Mouse (Mus musculus) embryonic facial prominence, embryonic 11.5 days (tissue): ENCODE data around the gene Amigo2. TPM values are rescaled to one million over a fixed set of nuclear protein-coding genes. Genes with fewer than 3 reads are reported as not detected.

Experiments
- ATAC-seq: fragments of 200-750 bp; cut with Nextera tagmentation; replicated peaks from 2 replicates; pipeline ENCODE4 v1.8.0; 2017; ENCODE audit warnings: low read depth; ENCODE audit not compliant: insufficient number of reproducible peaks, low FRiP score, low TSS enrichment
- DNase-seq: peaks from one replicate; pipeline ENCODE4 v3.0.0-alpha.2; 2015; ENCODE audit warnings: low spot score
- H3K27ac ChIP-seq: fragments of 300-500 bp; sonication (generic); replicated peaks from 2 replicates; pipeline ENCODE4 v1.5.1; 2014; ENCODE audit warnings: mild to moderate bottlenecking, low read depth, low read length, control low read depth
- H3K27me3 ChIP-seq: fragments of 300-500 bp; sonication (generic); 2 replicates; pipeline ENCODE4 v1.6.1; 2014; ENCODE audit warnings: mild to moderate bottlenecking, low read length, moderate library complexity, mixed read lengths; ENCODE audit not compliant: control insufficient read depth, insufficient read depth
- H3K36me3 ChIP-seq: fragments of 300-500 bp; sonication (generic); replicated peaks from 2 replicates; pipeline ENCODE4 v1.6.1; 2014; ENCODE audit warnings: low read depth, mild to moderate bottlenecking, low read length, moderate library complexity, mixed read lengths; ENCODE audit not compliant: control insufficient read depth, insufficient read depth
- H3K4me1 ChIP-seq: fragments of 300-500 bp; sonication (generic); 2 replicates; pipeline ENCODE4 v1.6.1; 2014; ENCODE audit warnings: low read length, mixed read lengths; ENCODE audit not compliant: control insufficient read depth, insufficient read depth
- H3K4me2 ChIP-seq: fragments of 300-500 bp; sonication (generic); 2 replicates; pipeline ENCODE4 v1.6.1; 2014; ENCODE audit warnings: low read depth, mild to moderate bottlenecking, control low read depth, low read length, moderate library complexity
- H3K4me3 ChIP-seq: fragments of 300-500 bp; sonication (generic); 2 replicates; pipeline ENCODE4 v1.5.1; 2014; ENCODE audit warnings: low read depth, low read length, control low read depth
- H3K9ac ChIP-seq: fragments of 300-500 bp; sonication (generic); replicated peaks from 2 replicates; pipeline ENCODE4 v1.6.1; 2014; ENCODE audit warnings: mild to moderate bottlenecking, control low read depth, low read length
- H3K9me3 ChIP-seq: fragments of 300-500 bp; sonication (generic); replicated peaks from 2 replicates; pipeline ENCODE4 v1.6.1; 2016; ENCODE audit warnings: mild to moderate bottlenecking, low read length, inconsistent platforms, mixed read lengths; ENCODE audit not compliant: control insufficient read depth
- whole genome bisulfite sequencing: fragments of 180-500 bp; shearing (Covaris S2); extraction: QIAGEN DNeasy Blood & Tissue Kit; methylation state at CpG from one replicate; pipeline ENCODE4 v1.1.7; 2014; 5-methylcytosine and 5-hydroxymethylcytosine counted together
- polyA plus RNA-seq: library from polyadenylated mRNA; unstranded; fragments of >200 nt; fragmentation: Nextera tagmentation; extraction: Ambion mirVana; gene quantifications from 2 replicates; pipeline ENCODE4 v1.2.1, GENCODE M21; 2014

Amigo2 gene
- polyA plus RNA-seq, 1 experiment from 2014 or later, result 5.9 TPM

DNA sequence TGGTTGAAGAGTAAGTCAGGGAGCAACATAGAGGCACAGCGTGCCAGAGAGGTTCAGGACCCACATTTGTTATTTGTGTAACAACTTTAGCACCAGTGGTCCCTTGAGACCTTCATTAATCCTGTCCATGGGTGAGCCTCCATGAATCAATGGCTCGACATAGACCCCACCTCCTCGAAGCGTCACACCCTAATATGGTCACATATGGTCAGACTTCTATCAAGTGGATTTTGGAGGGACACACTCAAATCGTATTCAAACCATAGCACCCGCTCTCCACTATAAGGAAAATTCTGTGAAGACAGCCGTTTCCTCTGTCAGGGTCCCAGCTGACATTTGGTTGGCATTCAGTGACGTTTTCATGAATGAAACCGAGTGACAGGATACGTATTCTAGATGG is 2.2 kb upstream of the Amigo2 start:
- Histone ChIP-seq H3K27ac (no peak overlapping the region), H3K36me3 (no peaks in the 10 kb centered on the region), H3K27me3 (no peaks in the 10 kb centered on the region; the same call in 1 of the 2 replicates), H3K4me3 (no peak overlapping the region), H3K4me2 (no peak overlapping the region), H3K9ac (no peak overlapping the region), H3K9me3 (no peaks in the 10 kb centered on the region), H3K4me1 (no peaks in the 10 kb centered on the region; the same call in 1 of the 2 replicates)
- 90% methylated on average over 10 of the region's 10 CpGs for WGBS
- no peak for DNase-seq
- no peak for ATAC-seq

DNA sequence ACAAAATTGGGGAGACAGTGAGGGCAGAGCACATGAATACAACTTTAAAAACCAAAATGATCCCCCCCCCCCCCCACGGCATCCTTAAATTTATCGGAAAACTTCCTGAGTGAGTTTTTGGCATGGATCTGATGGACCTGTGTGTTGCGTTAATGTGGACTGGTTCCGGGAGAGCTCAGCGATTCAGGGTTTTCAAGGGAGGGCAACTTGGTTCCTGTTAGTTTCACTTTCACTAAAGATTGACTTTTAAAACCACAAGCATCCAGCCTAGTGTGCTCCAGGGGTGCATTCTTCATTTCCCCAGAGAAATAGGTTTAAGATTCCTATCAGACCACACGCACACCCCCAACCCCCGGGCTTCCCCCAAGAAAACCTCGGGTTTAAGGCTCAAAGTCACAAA is 1.2 kb upstream of the Amigo2 start:
- peak overlapping the region; percentile 81 for H3K4me3 ChIP-seq
- H3K27ac ChIP-seq, result no peak overlapping the region
- ATAC-seq (no peak), DNase-seq (peak; percentile 44)
- no peaks in the 10 kb centered on the region for H3K36me3 ChIP-seq
- H3K4me1 ChIP-seq, result no peaks in the 10 kb centered on the region; the same call in 1 of the 2 replicates
- peak overlapping the region; percentile 93 for H3K4me2 ChIP-seq
- H3K9me3 ChIP-seq, result no peaks in the 10 kb centered on the region
- no peaks in the 10 kb centered on the region; the same call in 1 of the 2 replicates for H3K27me3 ChIP-seq
- 30% methylated on average over 8 of the region's 8 CpGs for WGBS
- peak overlapping the region; percentile 89 for H3K9ac ChIP-seq

DNA sequence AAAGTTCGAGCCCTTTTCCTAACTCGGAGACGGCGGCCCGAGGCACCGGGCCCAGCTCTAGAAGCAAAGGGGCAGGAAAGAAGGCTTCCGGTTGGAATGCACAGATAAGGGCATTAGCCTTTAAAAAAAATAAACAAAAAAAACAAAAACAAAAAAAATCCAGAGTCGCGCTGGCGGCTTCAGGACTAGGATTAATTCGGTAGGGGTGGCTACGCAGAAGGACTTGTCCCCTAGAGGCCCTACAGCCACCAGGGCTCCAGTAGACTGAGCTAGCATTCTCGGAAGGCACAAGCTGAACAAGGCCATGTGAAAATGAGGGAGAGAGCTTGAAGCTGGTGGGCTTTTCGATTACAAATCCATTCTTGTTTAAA is 689 bp upstream of the Amigo2 start:
- peak overlapping the region; percentile 75; the same call in 1 of the 2 replicates for H3K27ac ChIP-seq
- H3K9me3 ChIP-seq, result no peaks in the 10 kb centered on the region
- WGBS, result 2% methylated on average over 14 of the region's 14 CpGs
- no peaks in the 10 kb centered on the region for H3K36me3 ChIP-seq
- peak overlapping the region; percentile 89 for H3K9ac ChIP-seq
- H3K4me2 ChIP-seq, result peak overlapping the region; percentile 93
- H3K27me3 ChIP-seq, result no peaks in the 10 kb centered on the region; the same call in 1 of the 2 replicates
- ATAC-seq, result no peak
- H3K4me1 ChIP-seq, result no peaks in the 10 kb centered on the region; the same call in 1 of the 2 replicates
- peak overlapping the region; percentile 81 for H3K4me3 ChIP-seq
- DNase-seq, result peak; percentile 50

DNA sequence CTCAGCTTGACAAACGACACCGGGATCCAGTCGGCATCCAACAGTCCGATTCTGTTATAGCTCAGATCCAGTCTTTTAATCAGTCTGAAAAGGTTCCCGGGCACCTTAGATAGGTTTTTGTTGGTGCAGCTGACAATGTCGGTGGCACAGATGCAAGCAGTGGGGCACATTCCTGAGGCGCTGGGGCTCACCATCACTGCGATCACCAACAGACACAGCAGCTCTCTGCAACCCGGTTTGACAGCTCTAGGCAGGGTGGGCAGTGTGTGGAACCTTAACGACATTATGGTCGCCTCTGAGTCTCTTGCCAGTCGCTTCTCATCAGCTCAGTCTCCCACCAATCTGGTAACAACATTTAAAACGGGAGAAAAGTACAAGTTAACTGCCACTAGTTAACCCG is 831 bp downstream of the Amigo2 start:
- Histone ChIP-seq H3K4me1 (no peaks in the 10 kb centered on the region; the same call in 1 of the 2 replicates), H3K4me2 (no peak overlapping the region), H3K4me3 (peak overlapping the region; percentile 81; the same call in 1 of the 2 replicates), H3K9me3 (no peaks in the 10 kb centered on the region), H3K36me3 (no peaks in the 10 kb centered on the region), H3K9ac (no peak overlapping the region), H3K27me3 (no peaks in the 10 kb centered on the region; the same call in 1 of the 2 replicates), H3K27ac (no peak overlapping the region)
- 25% methylated on average over 14 of the region's 14 CpGs for WGBS
- DNase-seq (no peak), ATAC-seq (no peak)

DNA sequence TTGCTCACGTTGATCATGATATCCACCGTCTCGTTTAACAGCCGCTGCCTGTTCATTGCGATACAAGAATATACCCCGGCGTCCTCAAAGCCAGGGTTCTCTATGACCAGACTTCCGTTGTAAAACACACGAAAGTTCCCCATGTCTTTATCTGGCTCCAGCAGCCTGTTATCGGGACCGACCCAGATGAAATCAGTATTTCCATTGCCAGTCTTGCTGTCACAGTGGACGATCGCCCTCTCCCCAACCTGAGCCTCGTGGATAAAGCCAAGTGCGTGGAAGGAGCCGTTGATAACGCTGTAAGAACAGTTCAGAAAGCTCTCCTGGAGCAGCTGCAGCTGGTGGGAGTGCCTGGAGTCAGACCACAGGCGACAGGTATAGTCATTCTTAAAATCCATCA is 1.7 kb downstream of the Amigo2 start:
- no peaks in the 10 kb centered on the region for H3K36me3 ChIP-seq
- no peak overlapping the region for H3K27ac ChIP-seq
- H3K9ac ChIP-seq, result no peak overlapping the region
- H3K4me3 ChIP-seq, result no peak overlapping the region
- DNase-seq (no peak), ATAC-seq (no peak)
- no peaks in the 10 kb centered on the region; the same call in 1 of the 2 replicates for H3K4me1 ChIP-seq
- WGBS, result 89% methylated on average over 18 of the region's 18 CpGs
- no peak overlapping the region for H3K4me2 ChIP-seq
- H3K27me3 ChIP-seq, result no peaks in the 10 kb centered on the region; the same call in 1 of the 2 replicates
- H3K9me3 ChIP-seq, result no peaks in the 10 kb centered on the region

DNA sequence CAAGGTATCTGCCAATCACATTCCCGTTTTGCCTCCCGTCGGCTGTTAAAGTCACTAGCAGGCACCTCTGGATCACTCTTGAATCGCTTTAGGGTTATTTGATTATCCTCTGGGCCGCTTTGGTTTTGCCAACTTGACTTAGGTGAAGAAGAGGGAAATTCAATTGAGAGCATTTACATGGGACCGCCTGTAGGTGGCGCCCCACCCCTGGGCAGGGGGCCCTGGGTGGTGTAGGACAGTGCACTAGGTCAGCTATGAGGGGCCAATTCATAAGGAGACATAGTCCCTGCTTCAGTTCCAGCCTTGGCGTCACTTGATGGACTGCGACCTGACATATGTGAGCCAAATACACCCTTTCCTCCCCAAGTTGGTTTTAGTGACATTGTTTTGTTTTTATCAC is 10.1 kb downstream of the Amigo2 start:
- H3K9me3 ChIP-seq, result no peaks in the 10 kb centered on the region
- H3K4me3 ChIP-seq, result no peak overlapping the region
- H3K27ac ChIP-seq, result no peak overlapping the region
- H3K4me2 ChIP-seq, result no peak overlapping the region
- 51% methylated on average over 9 of the region's 9 CpGs for WGBS
- no peaks in the 10 kb centered on the region for H3K27me3 ChIP-seq
- ATAC-seq, result no peak
- H3K4me1 ChIP-seq, result no peaks in the 10 kb centered on the region
- peak; percentile 18 for DNase-seq
- H3K9ac ChIP-seq, result no peak overlapping the region
- no peaks in the 10 kb centered on the region for H3K36me3 ChIP-seq

DNA sequence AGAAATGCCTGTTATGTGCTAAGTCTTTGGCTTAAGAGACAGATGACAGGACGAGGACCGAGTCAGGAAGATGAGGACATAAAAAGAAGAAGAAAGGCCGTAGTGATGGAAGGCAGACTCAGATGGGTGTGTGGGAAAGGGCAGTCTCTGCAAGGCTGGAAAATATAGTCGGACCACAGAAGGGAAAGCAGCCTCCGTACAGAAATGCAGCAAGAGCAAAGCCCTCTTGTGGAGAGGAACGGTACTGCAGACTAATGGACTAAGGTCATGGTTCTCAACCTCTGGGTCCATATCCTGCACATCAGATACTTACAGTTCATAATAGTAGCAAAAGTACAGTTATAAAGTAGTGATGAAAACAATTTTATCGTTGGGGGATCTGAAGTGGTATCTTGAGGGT is 11.9 kb downstream of the Amigo2 start:
- DNase-seq (peak; percentile 84), ATAC-seq (no peak)
- Histone ChIP-seq H3K27me3 (no peaks in the 10 kb centered on the region), H3K9ac (no peak overlapping the region), H3K4me1 (no peaks in the 10 kb centered on the region), H3K9me3 (no peaks in the 10 kb centered on the region), H3K4me3 (no peak overlapping the region), H3K4me2 (no peak overlapping the region), H3K36me3 (no peaks in the 10 kb centered on the region), H3K27ac (no peak overlapping the region)
- WGBS, result 31% methylated on average over 7 of the region's 7 CpGs

DNA sequence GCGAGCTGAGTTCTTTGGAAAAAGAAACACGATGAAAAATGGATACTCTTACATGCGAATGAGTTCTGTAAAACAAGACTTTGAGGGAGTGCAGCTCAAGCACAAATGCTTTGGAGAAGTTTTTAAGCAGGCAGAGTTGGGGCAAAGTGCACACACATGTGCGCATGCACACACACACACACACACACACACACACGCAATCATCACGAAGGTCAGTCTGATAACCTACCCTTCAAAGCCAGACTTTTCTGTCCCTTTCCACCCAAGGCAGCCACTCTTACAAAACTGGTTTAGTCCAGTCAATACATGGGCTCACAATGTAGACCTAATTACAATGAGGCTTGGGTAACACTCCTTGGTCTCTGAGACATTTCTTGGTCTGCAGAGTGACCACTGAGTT is 13.0 kb downstream of the Amigo2 start:
- WGBS, result 94% methylated on average over 6 of the region's 6 CpGs
- no peak overlapping the region for H3K27ac ChIP-seq
- H3K4me2 ChIP-seq, result no peak overlapping the region
- no peaks in the 10 kb centered on the region for H3K9me3 ChIP-seq
- no peak overlapping the region for H3K4me3 ChIP-seq
- H3K36me3 ChIP-seq, result no peaks in the 10 kb centered on the region
- H3K4me1 ChIP-seq, result no peaks in the 10 kb centered on the region
- no peak overlapping the region for H3K9ac ChIP-seq
- H3K27me3 ChIP-seq, result no peaks in the 10 kb centered on the region
- ATAC-seq (no peak), DNase-seq (no peak)
